Mouse (Mus musculus) retina, postnatal 1 day (tissue): ENCODE data around the gene Rarres2.
"Not testable (repeated sequence)": the region's sequence is repeated elsewhere in the genome, so short reads cannot be mapped to it uniquely, and the experiment has no call there.

Source experiments
- DNase-seq: peaks from one replicate; pipeline ENCODE4 v3.0.0-alpha.2; 2012

Rarres2 gene

GRCm38 (mm10) chr6:48539860-48540259, 32.7 kb downstream of the Rarres2 start:
- no peak for DNase-seq

GRCm38 (mm10) chr6:48538841-48539737, 33.5 kb downstream of the Rarres2 start:
- peak; percentile 87 for DNase-seq

- peak; percentile 96 for DNase-seq
These were observed 35.3 kb downstream of the Rarres2 start, which contains the start of gene Atp6v0e2 for GRCm38 (mm10) chr6:48537105-48537954. Atp6v0e2 (plus strand) TSS chr6:48537615.

- no peak for DNase-seq
These were observed 36.5 kb downstream of the Rarres2 start for GRCm38 (mm10) chr6:48536091-48536490.

GRCm38 (mm10) chr6:48534913-48535312, 37.7 kb downstream of the Rarres2 start:
- DNase-seq: no peak

- no peak for DNase-seq
These were observed 39.1 kb downstream of the Rarres2 start for GRCm38 (mm10) chr6:48533475-48533874.

GRCm38 (mm10) chr6:48530862-48531261, 41.7 kb downstream of the Rarres2 start:
- DNase-seq: peak; percentile 3

GRCm38 (mm10) chr6:48529871-48530440, 42.6 kb downstream of the Rarres2 start:
- DNase-seq: no peak

- peak; percentile 5 for DNase-seq
These were observed 43.3 kb downstream of the Rarres2 start for GRCm38 (mm10) chr6:48529261-48529660.

- DNase-seq: no peak
These were observed 44.7 kb downstream of the Rarres2 start for GRCm38 (mm10) chr6:48527901-48528300.

- DNase-seq: not testable (repeated sequence)
These were observed 47.7 kb downstream of the Rarres2 start for GRCm38 (mm10) chr6:48524882-48525281.
